Mouse (Mus musculus): Measurements from ENCODE around the gene Tbx1.

Gene Tbx1

DNA sequence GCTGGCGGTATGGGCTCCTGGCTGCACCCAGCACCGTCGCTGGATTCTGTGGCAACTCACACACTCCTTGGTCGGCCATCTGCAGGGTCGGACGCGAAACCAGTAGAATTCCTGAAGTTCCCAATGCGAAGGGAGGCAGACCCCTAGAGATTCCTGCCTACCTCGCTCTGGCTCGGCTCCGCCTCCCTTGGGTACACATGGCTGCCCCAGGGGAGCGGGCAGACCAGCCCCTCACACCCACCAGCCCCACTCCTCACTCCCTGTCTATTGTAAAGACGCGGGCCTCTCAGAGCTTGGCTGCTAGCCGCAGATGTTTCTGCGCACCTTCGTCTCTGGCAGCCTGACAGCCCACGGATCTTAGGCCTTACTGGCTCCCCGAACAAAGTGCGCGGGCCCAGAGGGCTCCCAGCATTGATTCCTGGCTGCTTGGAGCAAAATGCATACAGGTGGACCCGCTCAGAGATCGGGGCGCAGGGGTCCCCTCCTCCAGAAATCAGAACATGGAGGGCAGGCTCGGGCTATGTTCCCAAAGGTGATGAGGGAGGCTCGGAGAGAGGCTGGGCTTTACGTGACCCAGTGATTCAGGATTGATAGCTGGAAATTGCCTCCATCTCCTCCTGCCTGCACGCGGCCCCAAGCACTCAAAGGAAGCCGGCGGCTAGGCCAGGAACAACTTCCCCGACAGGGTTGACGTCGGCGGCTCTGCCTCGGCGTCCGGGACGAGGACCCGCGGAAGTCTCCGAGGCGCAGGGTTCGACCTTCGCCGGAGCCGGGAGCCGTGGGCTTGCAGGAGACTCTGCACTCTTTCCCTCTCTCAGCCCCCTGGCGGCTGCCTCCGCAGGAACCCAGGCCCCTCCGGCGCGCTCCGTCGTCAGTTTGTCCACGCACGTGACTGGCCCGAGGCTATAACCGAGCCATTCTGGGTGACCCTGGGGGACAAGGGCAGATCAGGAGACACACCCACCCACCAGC lies 862 bp upstream of the Tbx1 start:
- in situ Hi-C loops (cut with MboI; ENCODE audit: unreplicated experiment in 2 of 2): no loop called here

DNA sequence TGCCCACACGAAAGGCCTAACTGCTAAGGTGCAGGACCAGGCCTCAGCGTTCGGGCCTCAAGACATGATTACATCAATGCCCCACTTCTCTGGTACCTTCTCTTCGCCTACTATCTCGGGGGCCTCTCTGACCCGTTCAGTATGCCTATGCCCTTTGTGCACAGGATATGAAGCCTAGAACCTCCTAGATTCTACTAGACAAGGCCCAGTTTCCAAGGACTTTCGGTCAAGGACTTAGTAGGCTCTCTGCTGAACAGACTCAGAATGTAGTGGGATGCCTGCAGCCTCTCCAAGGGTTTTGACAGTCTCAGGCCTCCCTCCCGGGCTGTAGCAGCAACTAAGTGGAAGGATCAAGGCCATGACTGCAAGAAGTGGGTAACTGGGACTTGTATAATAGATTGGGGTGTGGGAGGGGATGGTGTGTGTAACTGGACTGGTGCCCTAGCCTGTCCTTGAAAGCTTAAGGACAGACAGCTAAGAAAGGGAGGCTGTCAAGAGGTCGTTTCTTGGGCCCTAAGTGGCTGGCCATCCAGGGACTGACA lies 1.3 kb downstream of the Tbx1 start:
- in situ Hi-C loops (cut with MboI; ENCODE audit: unreplicated experiment in 2 of 2): no loop called here

DNA sequence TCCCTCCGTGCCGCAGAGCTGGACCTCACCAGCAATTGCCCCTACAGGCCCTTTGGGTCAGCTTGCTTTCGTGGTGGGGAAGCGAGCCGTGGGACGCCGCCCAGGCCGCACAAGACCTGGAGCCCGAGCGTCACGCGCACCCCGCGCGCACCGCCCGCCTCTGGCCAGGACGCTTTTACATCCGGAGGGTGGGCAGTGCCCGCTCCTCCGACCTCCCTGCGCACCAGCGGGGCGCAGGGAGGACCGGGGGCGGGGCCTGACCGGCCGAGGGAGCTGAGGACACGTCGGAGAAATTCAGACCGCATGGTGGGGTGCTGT lies 1.8 kb downstream of the Tbx1 start:
- in situ Hi-C loops (cut with MboI; ENCODE audit: unreplicated experiment in 2 of 2): no loop called here

DNA sequence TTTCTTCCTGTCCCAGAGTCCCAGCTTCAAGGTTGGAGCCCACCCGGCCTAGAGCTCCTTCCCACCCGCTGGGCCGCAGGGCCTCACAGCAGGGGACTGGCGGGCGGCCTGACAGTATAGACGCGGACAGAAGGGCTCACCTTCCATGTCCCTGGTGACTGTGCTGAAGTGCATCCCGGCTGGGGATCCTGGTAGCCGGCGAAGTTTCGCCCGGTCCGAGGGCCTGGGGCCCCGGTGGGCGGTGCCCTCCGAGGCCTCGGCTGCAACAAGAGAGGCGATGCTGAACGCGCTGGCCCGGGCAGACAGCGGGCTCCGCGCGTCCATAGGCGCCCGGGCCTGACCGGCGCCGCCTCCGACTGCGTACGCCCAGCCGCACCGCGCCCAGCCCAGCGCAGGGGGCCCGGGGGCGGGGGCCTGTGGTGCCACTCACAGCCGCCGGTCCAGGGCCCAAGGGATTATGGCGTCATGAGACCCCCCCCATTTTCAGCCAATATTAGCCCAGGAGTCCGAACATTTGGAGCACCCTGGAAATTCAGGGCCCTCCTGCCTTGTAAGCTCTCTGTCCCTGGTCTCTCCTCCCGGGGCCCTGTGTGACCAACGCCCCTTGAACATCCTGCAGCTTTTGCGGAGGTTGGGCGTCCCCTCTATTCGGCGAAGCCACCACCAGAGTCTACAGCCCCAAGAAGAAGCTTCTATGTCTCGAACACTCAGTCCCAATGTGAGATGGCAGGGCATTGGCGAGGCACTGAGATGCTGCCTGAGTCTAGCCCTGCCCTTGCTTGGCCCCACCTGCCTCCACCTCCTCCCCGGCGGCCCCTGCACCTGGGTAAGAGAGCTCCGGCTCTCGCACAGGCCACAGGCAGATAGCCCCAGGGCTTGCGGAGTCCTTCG lies 2.4 kb downstream of the Tbx1 start:
- in situ Hi-C loops (cut with MboI; ENCODE audit: unreplicated experiment in 2 of 2): no loop called here

DNA sequence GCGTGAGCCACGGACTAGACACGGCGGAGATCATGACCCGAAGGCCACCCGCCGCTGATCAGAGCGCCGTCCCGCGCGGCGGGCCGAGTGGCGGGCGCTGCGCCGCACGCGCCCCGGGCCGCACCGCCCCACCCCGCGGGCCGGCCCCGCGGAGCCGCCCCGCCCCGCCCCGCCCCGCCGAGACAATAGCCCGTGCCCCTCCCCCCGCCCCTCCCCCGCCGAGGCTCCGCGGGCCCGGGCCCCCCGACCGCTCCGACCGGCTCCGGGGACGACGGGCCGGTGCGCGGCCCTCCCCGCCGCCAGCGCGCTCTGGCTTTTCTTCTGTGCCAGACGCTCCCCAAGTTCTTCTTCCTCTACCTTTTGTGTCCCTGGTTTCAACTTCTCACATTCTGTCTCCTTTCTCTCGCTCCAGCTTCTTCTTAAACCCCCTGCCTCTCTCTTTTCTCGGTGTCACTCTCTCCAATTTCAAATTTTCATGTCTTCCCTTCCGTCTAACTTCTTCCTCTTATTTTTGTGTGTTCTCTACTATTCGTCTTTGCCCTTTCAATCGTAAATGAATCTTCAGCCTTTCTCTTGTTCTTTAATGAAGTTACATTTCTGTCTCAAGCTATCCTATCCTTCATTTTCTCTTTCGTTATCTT lies 3.4 kb downstream of the Tbx1 start:
- in situ Hi-C loops (cut with MboI; ENCODE audit: unreplicated experiment in 2 of 2): no loop called here

DNA sequence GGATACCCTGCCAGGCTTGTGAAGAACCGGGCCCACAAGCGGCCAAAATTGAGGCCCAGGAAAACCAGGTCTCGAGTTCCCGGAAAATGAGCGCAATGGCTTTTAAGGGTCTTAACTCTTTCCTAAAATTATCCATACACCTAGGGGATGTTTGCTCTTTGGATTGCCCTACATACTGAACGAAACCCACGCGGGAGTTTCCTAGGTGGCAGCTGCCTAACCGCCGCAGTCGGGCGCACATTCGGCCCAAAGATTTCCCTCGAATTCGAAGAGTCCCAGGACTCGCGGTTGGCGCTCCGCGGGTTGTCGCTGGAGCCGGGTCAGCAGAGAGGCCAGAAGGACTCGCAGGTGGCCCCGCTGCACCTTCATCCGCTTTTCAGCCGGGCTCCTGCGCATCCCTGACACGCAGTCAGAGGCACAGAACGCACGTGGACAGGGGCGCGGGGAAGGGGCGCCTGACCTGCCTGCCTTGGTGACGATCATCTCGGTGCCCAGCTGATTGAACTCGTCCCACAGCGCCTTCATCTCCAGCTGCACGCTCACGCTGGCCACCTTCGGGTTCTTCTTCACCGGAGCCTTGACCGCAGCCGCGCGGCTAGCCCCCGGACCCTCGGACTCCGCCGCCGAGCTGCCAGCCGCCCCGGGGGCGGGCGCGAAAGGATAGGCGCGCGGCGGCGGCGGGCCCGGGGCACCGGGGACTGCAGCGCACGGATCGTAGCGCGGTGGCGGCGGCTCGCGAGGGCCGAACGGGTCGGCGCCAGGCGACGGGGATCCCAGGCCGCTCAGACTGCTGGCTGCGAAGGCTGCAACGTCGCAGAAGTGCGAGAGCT lies 4.2 kb downstream of the Tbx1 start:
- in situ Hi-C loops (cut with MboI; ENCODE audit: unreplicated experiment in 2 of 2): no loop called here

DNA sequence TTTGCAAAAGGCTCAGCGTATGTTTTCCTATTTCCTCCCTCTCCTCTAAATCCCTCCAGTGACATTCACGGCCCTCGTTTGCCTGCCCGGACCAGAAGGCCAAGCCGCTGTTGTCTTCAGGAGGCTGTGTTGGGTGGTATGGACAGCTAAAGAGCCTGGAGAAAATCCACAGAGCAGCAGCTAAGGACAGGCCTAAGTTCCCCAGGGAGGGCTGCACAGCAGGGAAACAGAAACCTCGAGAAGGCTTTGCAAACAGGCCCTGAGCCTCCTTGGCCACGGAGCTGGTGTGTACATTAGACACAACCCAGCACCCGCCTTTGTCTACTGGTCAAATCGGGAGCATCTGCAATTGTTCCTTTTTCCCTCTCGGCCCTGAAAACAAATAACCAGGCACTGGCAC lies 4.8 kb downstream of the Tbx1 start:
- in situ Hi-C loops (cut with MboI; ENCODE audit: unreplicated experiment in 2 of 2): no loop called here

DNA sequence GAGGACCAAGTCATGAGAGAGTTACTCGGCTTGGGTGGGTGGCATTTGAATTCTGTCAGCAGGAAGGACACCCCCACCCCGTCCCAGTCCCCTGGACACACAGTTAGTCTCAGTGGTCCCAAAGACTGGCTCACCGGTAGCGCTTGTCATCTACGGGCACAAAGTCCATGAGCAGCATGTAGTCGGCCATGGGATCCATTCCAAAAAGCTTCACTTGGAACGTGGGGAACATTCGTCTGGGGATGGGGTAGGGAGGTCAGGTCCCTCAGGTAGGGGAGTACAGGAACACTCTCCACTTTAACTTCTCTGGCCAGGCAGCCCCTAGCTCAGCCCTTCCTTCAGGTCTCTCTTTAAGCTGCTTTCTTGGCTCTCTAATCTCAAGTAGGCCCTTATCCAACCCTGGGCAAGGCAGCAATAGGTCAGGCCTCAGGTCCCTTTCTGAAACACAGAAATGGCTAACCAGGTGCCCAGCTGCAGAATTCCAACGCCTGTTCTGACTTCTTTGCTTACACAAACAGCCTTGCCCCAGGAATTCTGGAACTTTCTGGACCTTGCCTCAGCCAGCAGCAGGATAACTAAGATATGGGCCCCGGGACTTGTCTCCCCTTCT lies 5.5 kb downstream of the Tbx1 start:
- in situ Hi-C loops (cut with MboI; ENCODE audit: unreplicated experiment in 2 of 2): no loop called here

DNA sequence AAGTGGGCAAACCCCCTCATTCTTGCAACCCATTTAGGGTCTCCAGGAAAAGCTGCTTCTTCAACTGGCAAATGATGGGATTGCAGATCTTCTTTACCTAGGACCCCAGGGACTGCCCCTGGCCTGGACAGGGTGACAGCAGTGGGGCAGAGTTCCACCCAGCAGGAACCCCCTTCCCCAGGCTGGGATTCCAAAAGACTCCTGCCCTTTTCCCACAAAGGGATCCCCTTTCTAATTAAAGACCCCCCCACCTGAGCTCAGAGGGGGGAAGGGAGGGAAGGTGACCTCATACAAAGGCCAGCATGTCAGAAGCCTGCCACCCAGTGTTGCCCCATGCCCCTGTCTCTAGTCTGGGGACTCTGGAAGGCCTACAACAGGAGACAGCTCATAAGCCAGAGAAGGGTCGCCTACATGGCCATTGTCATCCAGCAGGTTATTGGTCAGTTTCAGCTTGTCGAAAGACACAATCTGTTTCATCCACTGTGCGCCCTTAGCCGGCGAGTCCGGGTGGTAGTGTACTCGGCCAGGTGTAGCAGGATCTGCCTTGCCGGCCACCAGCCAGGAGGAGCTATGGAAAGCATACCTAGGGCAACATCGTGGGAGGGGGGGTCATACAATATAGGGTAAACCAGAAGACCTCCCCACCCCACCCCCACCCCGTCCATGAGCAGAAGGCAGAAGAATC lies 6.7 kb downstream of the Tbx1 start:
- in situ Hi-C loops (cut with MboI; ENCODE audit: unreplicated experiment in 2 of 2): no loop called here

DNA sequence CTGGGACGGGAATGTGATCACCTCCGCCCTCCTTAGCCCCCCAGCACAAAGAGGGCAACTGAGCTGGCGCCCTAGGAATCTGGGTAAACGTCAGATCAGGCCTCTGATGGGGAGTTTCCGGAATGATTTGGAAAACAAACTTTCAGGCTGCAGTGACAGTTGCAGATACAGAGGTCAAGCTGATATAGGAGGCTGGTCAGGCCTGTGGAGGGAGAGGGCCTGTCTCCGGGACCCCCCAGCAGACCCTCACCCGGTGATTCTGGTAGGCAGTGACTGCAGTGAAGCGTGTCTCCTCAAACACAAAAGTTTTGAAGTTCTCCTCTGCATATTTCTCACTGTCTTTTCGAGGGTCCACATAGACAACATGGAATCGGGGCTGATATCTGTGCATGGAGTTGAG lies 7.3 kb downstream of the Tbx1 start:
- in situ Hi-C loops (cut with MboI; ENCODE audit: unreplicated experiment in 2 of 2): no loop called here

DNA sequence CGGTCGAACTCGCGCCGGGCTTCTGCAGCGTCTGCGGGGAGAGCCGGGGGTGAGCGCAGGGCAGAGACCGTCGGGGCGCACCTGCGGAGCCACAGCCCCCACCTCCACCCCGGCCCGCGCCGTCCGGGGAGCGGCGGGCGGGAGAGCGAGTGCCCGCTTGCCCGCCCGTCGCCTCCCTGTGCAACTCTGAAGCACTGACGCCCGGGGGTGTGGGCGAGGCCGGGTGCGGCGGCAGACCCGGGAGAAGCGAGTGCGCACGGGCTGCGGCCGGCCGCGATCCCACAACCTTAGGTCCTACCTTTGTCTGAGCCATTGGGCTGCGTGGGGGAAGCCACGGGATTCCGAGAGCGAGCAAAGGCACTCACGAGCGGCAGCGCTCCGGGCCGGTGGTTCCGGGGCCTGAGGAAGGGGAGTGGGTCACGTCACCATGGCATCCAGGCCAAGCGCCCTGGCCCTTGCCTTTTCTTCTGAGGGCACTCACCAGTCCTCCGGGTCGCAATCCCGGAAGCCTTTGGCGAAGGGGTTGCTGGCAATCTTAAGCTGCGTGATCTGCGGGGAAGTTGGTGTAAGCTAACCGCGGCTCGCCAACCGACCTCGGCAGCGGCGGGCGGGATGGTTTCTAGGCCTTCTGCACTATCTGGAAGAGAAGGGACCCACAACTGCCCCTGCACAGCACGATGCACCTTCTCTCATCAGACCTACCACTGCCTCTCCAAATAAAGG lies 7.9 kb downstream of the Tbx1 start:
- in situ Hi-C loops (cut with MboI; ENCODE audit: unreplicated experiment in 2 of 2): no loop called here

DNA sequence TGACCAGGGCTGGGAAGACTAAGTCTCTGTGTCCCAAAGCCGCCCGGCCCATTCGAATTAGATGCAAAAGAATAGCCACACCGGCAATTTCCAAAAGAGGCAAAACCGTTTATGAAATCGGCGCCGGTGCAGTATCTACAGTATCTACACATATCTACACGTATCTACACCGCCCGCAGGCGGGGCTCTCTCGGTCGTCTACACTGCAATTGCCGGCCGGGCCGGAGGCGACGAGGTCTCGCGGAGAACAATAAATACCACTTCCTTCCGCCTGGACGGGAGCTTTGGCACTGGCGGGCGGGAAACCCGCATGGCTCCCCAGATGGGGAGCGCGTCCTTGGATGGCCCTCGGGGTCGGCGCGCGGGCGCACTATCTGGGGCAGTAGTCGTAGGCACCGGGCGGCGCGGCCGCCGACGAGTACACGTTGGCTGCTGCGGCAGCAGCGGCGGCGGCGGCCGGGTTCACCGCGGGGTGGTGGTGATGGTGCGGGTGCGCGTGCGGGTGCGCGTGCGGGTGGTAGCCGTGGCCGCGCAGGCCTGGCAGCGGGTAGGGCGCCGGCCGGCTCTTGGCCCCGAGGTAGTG lies 8.8 kb downstream of the Tbx1 start:
- in situ Hi-C loops (cut with MboI; ENCODE audit: unreplicated experiment in 2 of 2): no loop called here

DNA sequence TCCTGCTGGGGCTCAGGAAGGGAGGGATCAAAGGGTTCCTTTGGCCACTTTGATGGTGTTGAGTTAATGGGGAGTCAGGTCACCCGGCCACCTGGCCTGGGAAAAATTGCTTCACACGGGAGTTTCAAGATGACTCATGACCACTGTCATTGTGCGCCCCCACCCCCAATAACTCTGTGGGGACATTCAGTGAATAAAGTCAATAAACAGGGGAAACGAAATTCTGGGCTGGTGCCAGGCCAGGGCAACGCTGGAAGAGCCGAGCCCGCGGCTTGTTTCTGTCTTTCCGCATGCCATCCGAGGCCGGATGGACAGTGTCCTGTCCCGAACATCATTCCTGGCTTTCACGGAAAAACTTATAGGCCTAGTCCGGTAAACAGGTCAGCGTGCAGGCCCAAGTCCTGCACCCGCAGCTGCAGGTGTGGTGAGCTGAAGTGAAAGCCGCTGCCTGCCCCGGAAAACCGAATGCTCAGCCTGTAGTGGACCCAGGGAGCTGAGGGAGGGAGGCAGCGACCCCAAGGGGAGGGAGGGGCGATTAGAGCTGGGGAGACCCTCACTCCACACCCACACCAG lies 9.3 kb downstream of the Tbx1 start:
- in situ Hi-C loops (cut with MboI; ENCODE audit: unreplicated experiment in 2 of 2): no loop called here

DNA sequence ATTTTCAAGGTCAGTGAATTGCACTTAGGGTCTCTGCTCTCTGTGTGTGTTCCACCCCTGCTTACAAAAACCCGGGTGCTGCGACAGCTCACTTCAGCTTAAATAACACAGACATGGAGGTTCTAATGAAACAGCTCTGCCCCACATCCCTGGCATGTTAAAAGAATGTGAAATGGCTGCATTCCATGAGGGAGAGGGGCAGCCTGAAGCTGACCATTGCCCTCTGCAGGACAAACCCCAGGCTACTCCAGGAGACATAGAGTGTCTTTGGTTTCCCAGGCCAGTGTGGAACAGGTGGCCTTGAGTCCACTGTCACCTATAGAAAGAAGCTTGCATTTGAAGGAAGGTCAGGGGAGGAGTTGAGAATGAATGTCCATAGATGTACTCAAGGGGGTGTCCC lies 10.1 kb downstream of the Tbx1 start:
- in situ Hi-C loops (cut with MboI; ENCODE audit: unreplicated experiment in 2 of 2): no loop called here

DNA sequence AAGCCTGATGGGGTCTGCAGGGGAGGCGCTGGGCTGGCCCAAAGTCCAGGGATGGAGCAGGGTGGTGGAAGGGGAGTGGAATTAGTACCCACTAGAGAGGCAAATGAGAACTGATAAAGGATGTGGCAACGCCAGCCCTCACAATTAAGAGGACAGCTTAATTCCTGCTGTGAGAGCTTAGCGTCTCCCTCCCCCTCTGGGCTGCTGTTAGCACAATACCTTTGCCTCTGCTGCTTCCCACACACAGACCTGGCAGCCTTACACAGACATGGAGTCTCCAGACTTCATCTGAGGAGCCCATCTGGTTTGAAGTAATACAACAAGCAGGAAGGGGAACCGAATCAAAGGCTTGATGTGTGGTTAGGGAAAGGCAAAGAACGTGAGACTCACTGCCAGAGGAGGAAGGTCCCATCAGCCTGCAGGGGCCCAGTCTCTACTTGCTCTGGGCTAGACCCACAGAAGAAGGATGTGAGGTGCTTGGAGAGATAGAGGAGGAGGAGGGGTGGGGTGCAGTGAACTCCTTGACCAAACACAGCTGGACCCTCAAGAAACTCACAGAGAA lies 12.8 kb downstream of the Tbx1 start:
- in situ Hi-C loops (cut with MboI; ENCODE audit: unreplicated experiment in 2 of 2): no loop called here

DNA sequence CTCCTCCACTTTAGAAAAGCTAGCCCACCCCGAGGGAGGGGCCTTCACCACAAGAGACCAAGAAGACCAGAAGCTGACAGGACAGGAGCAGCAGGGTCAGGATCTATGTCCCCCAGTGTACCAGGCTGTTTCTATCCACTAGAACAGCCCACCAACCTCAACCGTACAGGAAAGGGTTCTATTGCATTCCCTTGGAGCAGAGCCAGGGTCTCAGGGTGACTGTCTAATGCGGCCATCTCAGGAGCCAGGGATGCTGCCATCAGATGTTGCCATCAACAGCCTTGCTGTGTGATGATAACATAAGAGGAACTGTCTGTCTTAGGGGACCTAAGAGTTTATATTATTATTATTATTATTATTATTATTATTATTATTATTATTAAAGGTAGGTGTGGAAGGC lies 13.4 kb downstream of the Tbx1 start:
- in situ Hi-C loops (cut with MboI; ENCODE audit: unreplicated experiment in 2 of 2): no loop called here

DNA sequence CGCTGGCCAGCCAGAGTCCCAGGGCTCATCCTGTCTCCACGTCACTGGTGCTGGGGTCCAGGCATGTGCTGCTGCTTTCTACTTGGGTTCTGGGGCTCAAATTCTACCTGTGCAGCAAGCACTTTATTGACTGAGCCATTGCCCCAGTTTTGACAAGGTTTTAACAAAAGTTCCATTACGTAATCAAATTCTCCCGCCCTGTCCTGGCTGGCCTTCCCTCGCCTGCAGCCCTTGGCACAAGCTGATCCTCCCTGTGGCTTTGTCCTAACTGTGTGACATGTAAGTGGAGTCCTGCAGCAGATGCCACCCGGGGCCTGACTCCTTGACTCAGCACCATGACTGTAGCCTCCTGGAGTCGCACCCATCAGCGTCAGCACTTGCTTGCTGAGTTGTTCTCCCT lies 16.3 kb downstream of the Tbx1 start:
- in situ Hi-C loops (cut with MboI; ENCODE audit: unreplicated experiment in 2 of 2): no loop called here

DNA sequence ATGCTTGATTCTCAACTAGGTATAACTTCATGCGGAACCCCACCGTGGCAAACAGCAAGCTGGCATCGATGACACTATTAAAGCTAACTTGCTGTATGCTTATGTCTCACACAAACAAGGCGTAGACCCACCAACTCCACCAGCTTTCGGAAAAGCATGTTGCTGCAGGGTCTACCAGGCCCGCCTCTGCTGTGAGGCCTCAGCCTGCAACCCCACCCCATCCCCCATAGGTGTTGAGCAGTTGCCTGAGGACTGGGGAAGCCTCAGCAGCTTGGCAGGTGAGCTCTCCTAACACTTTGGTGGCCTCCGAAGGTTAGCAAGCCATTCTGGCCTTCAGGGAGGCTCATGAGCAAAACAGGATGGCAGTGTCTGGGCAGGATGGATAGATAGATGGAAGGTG lies 21.9 kb downstream of the Tbx1 start:
- in situ Hi-C loops (cut with MboI; ENCODE audit: unreplicated experiment in 2 of 2): no loop called here
